Mouse (Mus musculus) central nervous system, embryonic 11.5 days (tissue): Measurements from ENCODE around the gene Olfr1221. TPM values are rescaled to one million over a fixed set of nuclear protein-coding genes. Genes with fewer than 3 reads are reported as not detected.

Experiments
- polyA plus RNA-seq: library from polyadenylated mRNA; depleted of rRNA; stranded (reverse); fragments of >200 nt; gene quantifications from 2 replicates; pipeline ENCODE4 v1.2.3, GENCODE M21; 2012; rRNA removed

Gene Olfr1221
- polyA plus RNA-seq = not detected in 2 replicates

GRCm38 (mm10) chr2:89117183-89117582, at the start of gene Olfr1221:
Olfr1221 (minus strand) TSS chr2:89117283.

GRCm38 (mm10) chr2:89163991-89164390, 46.9 kb upstream of the Olfr1221 start, which contains the start of gene Olfr1224-ps1:
Olfr1224-ps1 (minus strand) TSS chr2:89164091.

GRCm38 (mm10) chr2:89151460-89151859, 34.4 kb upstream of the Olfr1221 start, which contains the start of gene Olfr1223:
Olfr1223 (minus strand) TSS chr2:89151560.

GRCm38 (mm10) chr2:89132954-89133353, 15.9 kb upstream of the Olfr1221 start, which contains the start of gene Olfr1222:
Olfr1222 (minus strand) TSS chr2:89133054.

GRCm38 (mm10) chr2:89106735-89107134, 10.3 kb downstream of the Olfr1221 start, which contains the start of gene Olfr1220:
Olfr1220 (minus strand) TSS chr2:89106835.

GRCm38 (mm10) chr2:89083413-89083812, 33.7 kb downstream of the Olfr1221 start, which contains the start of gene Olfr1219:
Olfr1219 (minus strand) TSS chr2:89083513.

GRCm38 (mm10) chr2:89061087-89061486, 56.0 kb downstream of the Olfr1221 start, which contains the start of gene Olfr1218:
Olfr1218 (minus strand) TSS chr2:89061187.

Other genes starting within 250 kb of the Olfr1221 start
- not detected in 2 replicates for gene Olfr1208, start 215.0 kb downstream of the Olfr1221 start, polyA plus RNA-seq
- gene Olfr1209, start 202.1 kb downstream of the Olfr1221 start, polyA plus RNA-seq = not detected in 2 replicates
- gene Olfr1211, start 179.2 kb downstream of the Olfr1221 start, polyA plus RNA-seq = not detected in 2 replicates
- gene Olfr1212, start 163.3 kb downstream of the Olfr1221 start, polyA plus RNA-seq = not detected in 2 replicates
- gene Gm13762, start 137.0 kb downstream of the Olfr1221 start, polyA plus RNA-seq = not detected in 2 replicates
- gene Olfr1214, start 124.6 kb downstream of the Olfr1221 start, polyA plus RNA-seq = not detected in 2 replicates
- gene Olfr1215, start 110.3 kb downstream of the Olfr1221 start, polyA plus RNA-seq = not detected in 2 replicates
- not detected in 2 replicates for gene Olfr1216, start 98.9 kb downstream of the Olfr1221 start, polyA plus RNA-seq
- not detected in 2 replicates for gene Olfr1217, start 85.2 kb downstream of the Olfr1221 start, polyA plus RNA-seq
- gene Olfr1218, start 56.1 kb downstream of the Olfr1221 start, polyA plus RNA-seq = not detected in 2 replicates
- not detected in 2 replicates for gene Olfr1219, start 33.8 kb downstream of the Olfr1221 start, polyA plus RNA-seq
- not detected in 2 replicates for gene Olfr1220, start 10.4 kb downstream of the Olfr1221 start, polyA plus RNA-seq
- not detected in 2 replicates for gene Olfr1222, start 15.8 kb upstream of the Olfr1221 start, polyA plus RNA-seq
- gene Olfr1223, start 34.3 kb upstream of the Olfr1221 start, polyA plus RNA-seq = not detected in 2 replicates
- gene Olfr1224-ps1, start 46.8 kb upstream of the Olfr1221 start, polyA plus RNA-seq = not detected in 2 replicates
- not detected in 2 replicates for gene Olfr1225, start 57.4 kb upstream of the Olfr1221 start, polyA plus RNA-seq
- not detected in 2 replicates for gene Olfr1226, start 82.8 kb upstream of the Olfr1221 start, polyA plus RNA-seq
- gene Olfr1228, start 136.8 kb upstream of the Olfr1221 start, polyA plus RNA-seq = not detected in 2 replicates
- not detected in 2 replicates for gene Olfr1229, start 170.7 kb upstream of the Olfr1221 start, polyA plus RNA-seq
- gene Olfr1230, start 180.0 kb upstream of the Olfr1221 start, polyA plus RNA-seq = not detected in 2 replicates
- not detected in 2 replicates for gene Olfr1231, start 189.8 kb upstream of the Olfr1221 start, polyA plus RNA-seq
- not detected in 2 replicates for gene Olfr1232, start 212.4 kb upstream of the Olfr1221 start, polyA plus RNA-seq
- not detected in 2 replicates for gene Olfr1233, start 225.1 kb upstream of the Olfr1221 start, polyA plus RNA-seq
- not detected in 2 replicates for gene Olfr1234, start 247.6 kb upstream of the Olfr1221 start, polyA plus RNA-seq